Mouse (Mus musculus): ENCODE results near the gene Defb22. TPM values are rescaled to one million over a fixed set of nuclear protein-coding genes. Genes with fewer than 3 reads are reported as not detected.
A peak's percentile ranks its signal among the peaks of the same experiment; 100 is the strongest.

Gene Defb22
- total and polyA plus RNA-seq, 2 experiments from 2014 or later, result not detected

- 5% methylated on average over 5 of the region's 5 CpGs for WGBS
- Histone ChIP-seq H3K9ac (replicated peaks; ENCODE audit: low read length, poor library complexity, severe bottlenecking) (no peak overlapping the region), H3K4me3 (ENCODE audit: low read depth, low read length) (no peak overlapping the region), H3K4me2 (ENCODE audit: low read depth, low read length, poor library complexity, severe bottlenecking) (no peak overlapping the region), H3K27me3 (ENCODE audit: insufficient read depth, low read length) (no peaks in the 10 kb centered on the region), H3K9me3 (ENCODE audit: low read length) (no peaks in the 10 kb centered on the region), H3K4me1 (ENCODE audit: insufficient read depth, low read length) (no peaks in the 10 kb centered on the region), H3K36me3 (ENCODE audit: insufficient read depth, low read length) (no peaks in the 10 kb centered on the region), H3K27ac (ENCODE audit: low read depth, low read length) (no peak overlapping the region)
- DNase-seq (ENCODE audit: low spot score) (peak; percentile 71), ATAC-seq (ENCODE audit: low FRiP score) (no peak)
- peak; percentile 82 for TF ChIP-seq CTCF (IDR thresholded peaks at IDR 0.05)
Observed at GRCm38 (mm10) chr2:152450241-152450640, 39.7 kb downstream of the Defb22 start.

GRCm38 (mm10) chr2:152447461-152447860 is 42.5 kb downstream of the Defb22 start:
- no peaks in the 10 kb centered on the region for H3K9me3 ChIP-seq (ENCODE audit: low read length)
- H3K27ac ChIP-seq (ENCODE audit: low read depth, low read length), result no peak overlapping the region
- no peaks in the 10 kb centered on the region for H3K36me3 ChIP-seq (ENCODE audit: insufficient read depth, low read length)
- no peak overlapping the region for H3K9ac ChIP-seq (replicated peaks; ENCODE audit: low read length, poor library complexity, severe bottlenecking)
- H3K4me3 ChIP-seq (ENCODE audit: low read depth, low read length), result no peak overlapping the region
- DNase-seq (ENCODE audit: low spot score), result no peak
- WGBS, result 43% methylated on average over 5 of the region's 5 CpGs
- no peaks in the 10 kb centered on the region for H3K27me3 ChIP-seq (ENCODE audit: insufficient read depth, low read length)
- H3K4me2 ChIP-seq (ENCODE audit: low read depth, low read length, poor library complexity, severe bottlenecking), result no peak overlapping the region
- TF ChIP-seq CTCF (IDR thresholded peaks at IDR 0.05), result no peak
- no peaks in the 10 kb centered on the region for H3K4me1 ChIP-seq (ENCODE audit: insufficient read depth, low read length)
- no peak for ATAC-seq (ENCODE audit: low FRiP score)

GRCm38 (mm10) chr2:152446642-152447041 is 43.3 kb downstream of the Defb22 start:
- H3K9ac ChIP-seq (replicated peaks; ENCODE audit: low read length, poor library complexity, severe bottlenecking), result no peak overlapping the region
- H3K36me3 ChIP-seq (ENCODE audit: insufficient read depth, low read length), result no peaks in the 10 kb centered on the region
- no peak overlapping the region for H3K27ac ChIP-seq (ENCODE audit: low read depth, low read length)
- no peaks in the 10 kb centered on the region for H3K4me1 ChIP-seq (ENCODE audit: insufficient read depth, low read length)
- no peak overlapping the region for H3K4me2 ChIP-seq (ENCODE audit: low read depth, low read length, poor library complexity, severe bottlenecking)
- no peak for ATAC-seq (ENCODE audit: low FRiP score)
- no peak overlapping the region for H3K4me3 ChIP-seq (ENCODE audit: low read depth, low read length)
- WGBS, result 65% methylated on average over 2 of the region's 2 CpGs
- TF ChIP-seq CTCF (IDR thresholded peaks at IDR 0.05), result no peak
- H3K27me3 ChIP-seq (ENCODE audit: insufficient read depth, low read length), result no peaks in the 10 kb centered on the region
- no peaks in the 10 kb centered on the region for H3K9me3 ChIP-seq (ENCODE audit: low read length)
- no peak for DNase-seq (ENCODE audit: low spot score)

GRCm38 (mm10) chr2:152443281-152443680 is 46.7 kb downstream of the Defb22 start:
- H3K9me3 ChIP-seq (ENCODE audit: low read length), result no peaks in the 10 kb centered on the region
- H3K27ac ChIP-seq (ENCODE audit: low read depth, low read length), result no peak overlapping the region
- peak; percentile 62 for DNase-seq (ENCODE audit: low spot score)
- H3K4me1 ChIP-seq (ENCODE audit: insufficient read depth, low read length), result no peaks in the 10 kb centered on the region
- H3K9ac ChIP-seq (replicated peaks; ENCODE audit: low read length, poor library complexity, severe bottlenecking), result no peak overlapping the region
- no peak overlapping the region for H3K4me2 ChIP-seq (ENCODE audit: low read depth, low read length, poor library complexity, severe bottlenecking)
- no peaks in the 10 kb centered on the region for H3K27me3 ChIP-seq (ENCODE audit: insufficient read depth, low read length)
- no peak for TF ChIP-seq CTCF (IDR thresholded peaks at IDR 0.05)
- WGBS, result 89% methylated on average over 8 of the region's 8 CpGs
- no peak for ATAC-seq (ENCODE audit: low FRiP score)
- no peaks in the 10 kb centered on the region for H3K36me3 ChIP-seq (ENCODE audit: insufficient read depth, low read length)
- no peak overlapping the region for H3K4me3 ChIP-seq (ENCODE audit: low read depth, low read length)

- 0 out of 2 replicates have a peak, but pooled peaks cover 2% of the 10 kb centered on the region for H3K4me1 ChIP-seq (ENCODE audit: insufficient read depth, low read length)
- no peak for TF ChIP-seq CTCF (IDR thresholded peaks at IDR 0.05)
- H3K9ac ChIP-seq (replicated peaks; ENCODE audit: low read length, poor library complexity, severe bottlenecking), result no peak overlapping the region
- 54% methylated on average over 4 of the region's 4 CpGs for WGBS
- no peaks in the 10 kb centered on the region for H3K9me3 ChIP-seq (ENCODE audit: low read length)
- H3K27me3 ChIP-seq (ENCODE audit: insufficient read depth, low read length), result no peaks in the 10 kb centered on the region
- ATAC-seq (ENCODE audit: low FRiP score), result no peak
- DNase-seq (ENCODE audit: low spot score), result no peak
- H3K27ac ChIP-seq (ENCODE audit: low read depth, low read length), result no peak overlapping the region
- H3K36me3 ChIP-seq (ENCODE audit: insufficient read depth, low read length), result no peaks in the 10 kb centered on the region
- no peak overlapping the region for H3K4me2 ChIP-seq (ENCODE audit: low read depth, low read length, poor library complexity, severe bottlenecking)
- H3K4me3 ChIP-seq (ENCODE audit: low read depth, low read length), result no peak overlapping the region
Observed at GRCm38 (mm10) chr2:152442322-152442721, 47.6 kb downstream of the Defb22 start.

- DNase-seq (ENCODE audit: low spot score), result no peak
- TF ChIP-seq CTCF (IDR thresholded peaks at IDR 0.05), result no peak
- no peaks in the 10 kb centered on the region for H3K9me3 ChIP-seq (ENCODE audit: low read length)
- H3K9ac ChIP-seq (replicated peaks; ENCODE audit: low read length, poor library complexity, severe bottlenecking), result no peak overlapping the region
- no peak overlapping the region for H3K27ac ChIP-seq (ENCODE audit: low read depth, low read length)
- H3K4me2 ChIP-seq (ENCODE audit: low read depth, low read length, poor library complexity, severe bottlenecking), result no peak overlapping the region
- 0 out of 2 replicates have a peak, but pooled peaks cover 3% of the 10 kb centered on the region for H3K4me1 ChIP-seq (ENCODE audit: insufficient read depth, low read length)
- WGBS, result 93% methylated on average over 2 of the region's 2 CpGs
- ATAC-seq (ENCODE audit: low FRiP score), result no peak
- H3K27me3 ChIP-seq (ENCODE audit: insufficient read depth, low read length), result no peaks in the 10 kb centered on the region
- no peak overlapping the region for H3K4me3 ChIP-seq (ENCODE audit: low read depth, low read length)
- no peaks in the 10 kb centered on the region for H3K36me3 ChIP-seq (ENCODE audit: insufficient read depth, low read length)
Observed at GRCm38 (mm10) chr2:152439833-152440232, 50.1 kb downstream of the Defb22 start.

Measured in midbrain, postnatal 0 days (tissue).